Mouse (Mus musculus) hindbrain, postnatal 0 days (tissue): ENCODE results near the gene Dip2c. TPM values are rescaled to one million over a fixed set of nuclear protein-coding genes. Genes with fewer than 3 reads are reported as not detected.

Experiments used
- ATAC-seq: fragments of 200-750 bp; cut with Nextera tagmentation; 2 replicates; pipeline ENCODE4 v1.8.0; 2017; ENCODE audit warnings: mild to moderate bottlenecking, moderate TSS enrichment, moderate library complexity
- DNase-seq: peaks from one replicate; pipeline ENCODE4 v3.0.0-alpha.2; 2015; ENCODE audit warnings: low spot score
- H3K27ac ChIP-seq: fragments of 300-500 bp; sonication (generic); 2 replicates; pipeline ENCODE4 v1.5.1; 2014; ENCODE audit warnings: mild to moderate bottlenecking
- H3K27me3 ChIP-seq: fragments of 300-500 bp; sonication (generic); 2 replicates; pipeline ENCODE4 v1.6.1; 2014; ENCODE audit warnings: low read length, mixed read lengths; ENCODE audit not compliant: insufficient read depth
- H3K36me3 ChIP-seq: fragments of 300-500 bp; sonication (generic); 2 replicates; pipeline ENCODE4 v1.6.1; 2014; ENCODE audit warnings: low read length, mixed read lengths; ENCODE audit not compliant: insufficient read depth
- H3K4me1 ChIP-seq: fragments of 300-500 bp; sonication (generic); 2 replicates; pipeline ENCODE4 v1.6.1; 2014; ENCODE audit warnings: antibody characterized with exemption, low read length, mixed read lengths; ENCODE audit not compliant: insufficient read depth
- H3K4me2 ChIP-seq: fragments of 300-500 bp; sonication (generic); 2 replicates; pipeline ENCODE4 v1.6.1; 2014; ENCODE audit warnings: low read depth, mild to moderate bottlenecking, low read length, moderate library complexity, mixed read lengths
- H3K4me3 ChIP-seq: fragments of 300-500 bp; sonication (generic); 2 replicates; pipeline ENCODE4 v1.5.1; 2014; ENCODE audit warnings: low read length
- H3K9ac ChIP-seq: fragments of 300-500 bp; sonication (generic); replicated peaks from 2 replicates; pipeline ENCODE4 v1.6.1; 2014; ENCODE audit warnings: mild to moderate bottlenecking, low read length, moderate library complexity, mixed read lengths
- H3K9me3 ChIP-seq: fragments of 300-500 bp; sonication (generic); 2 replicates; pipeline ENCODE4 v1.6.1; 2016; ENCODE audit warnings: low read length, mixed read lengths
- CTCF ChIP-seq: IDR thresholded peaks from 2 replicates; pipeline ENCODE4 v1.5.1; 2016; ENCODE audit warnings: antibody characterized with exemption, control low read depth, low read depth
- WGBS: fragments of 180-500 bp; shearing (Covaris S2); extraction: QIAGEN DNeasy Blood & Tissue Kit; methylation state at CpG from one replicate; pipeline ENCODE4 v1.1.7; 2014; 5-methylcytosine and 5-hydroxymethylcytosine counted together
- polyA plus RNA-seq: library from polyadenylated mRNA; unstranded; fragments of >200 nt; fragmentation: Nextera tagmentation; extraction: Ambion mirVana; gene quantifications from 2 replicates; pipeline ENCODE4 v1.2.1, GENCODE M21; 2015
- total RNA-seq: library from RNA; depleted of rRNA; stranded (reverse); fragments of >200 nt; gene quantifications from 2 replicates; pipeline ENCODE4 v1.2.3, GENCODE M21; 2014

The Dip2c gene
- total and polyA plus RNA-seq, 2 experiments from 2014 or later, result 9.2 to 73.6 TPM

- no peak overlapping the region for H3K4me2 ChIP-seq
- H3K4me1 ChIP-seq, result no peaks in the 10 kb centered on the region
- no peak overlapping the region for H3K4me3 ChIP-seq
- DNase-seq, result no peak
- H3K9ac ChIP-seq, result no peak overlapping the region
- 74% methylated on average over 4 of the region's 4 CpGs for WGBS
- no peaks in the 10 kb centered on the region for H3K9me3 ChIP-seq
- no peaks in the 10 kb centered on the region for H3K27me3 ChIP-seq
- H3K36me3 ChIP-seq, result no peaks in the 10 kb centered on the region
- ATAC-seq, result no peak
- no peak overlapping the region for H3K27ac ChIP-seq
- TF ChIP-seq CTCF, result no peak
Observed at GRCm38 (mm10) chr13:9426779-9427178, 150.5 kb downstream of the Dip2c start.

GRCm38 (mm10) chr13:9429884-9430283 is 153.6 kb downstream of the Dip2c start:
- 92% methylated on average over 1 of the region's 1 CpGs for WGBS
- Histone ChIP-seq H3K9ac (no peak overlapping the region), H3K4me3 (no peak overlapping the region), H3K36me3 (no peaks in the 10 kb centered on the region), H3K27ac (no peak overlapping the region), H3K9me3 (no peaks in the 10 kb centered on the region), H3K4me1 (no peaks in the 10 kb centered on the region), H3K27me3 (no peaks in the 10 kb centered on the region), H3K4me2 (no peak overlapping the region)
- ATAC-seq (no peak), DNase-seq (no peak)
- TF ChIP-seq CTCF, result no peak

- H3K36me3 ChIP-seq, result no peaks in the 10 kb centered on the region
- DNase-seq (no peak), ATAC-seq (no peak)
- no peak overlapping the region for H3K9ac ChIP-seq
- H3K9me3 ChIP-seq, result no peaks in the 10 kb centered on the region
- H3K27ac ChIP-seq, result no peak overlapping the region
- no peaks in the 10 kb centered on the region for H3K4me1 ChIP-seq
- TF ChIP-seq CTCF, result no peak
- H3K4me3 ChIP-seq, result no peak overlapping the region
- no peaks in the 10 kb centered on the region for H3K27me3 ChIP-seq
- WGBS, result 89% methylated on average over 2 of the region's 2 CpGs
- H3K4me2 ChIP-seq, result no peak overlapping the region
Observed at GRCm38 (mm10) chr13:9430724-9431123, 154.4 kb downstream of the Dip2c start.

- Histone ChIP-seq H3K27ac (no peak overlapping the region), H3K36me3 (no peaks in the 10 kb centered on the region), H3K9ac (no peak overlapping the region), H3K9me3 (no peaks in the 10 kb centered on the region), H3K4me2 (no peak overlapping the region), H3K4me1 (no peaks in the 10 kb centered on the region), H3K27me3 (no peaks in the 10 kb centered on the region), H3K4me3 (no peak overlapping the region)
- ATAC-seq (no peak), DNase-seq (no peak)
- TF ChIP-seq CTCF, result no peak
Observed at GRCm38 (mm10) chr13:9431441-9431840, 155.1 kb downstream of the Dip2c start.

GRCm38 (mm10) chr13:9443066-9443465 is 166.7 kb downstream of the Dip2c start:
- Histone ChIP-seq H3K36me3 (no peaks in the 10 kb centered on the region), H3K27me3 (no peaks in the 10 kb centered on the region), H3K4me2 (no peak overlapping the region), H3K9me3 (no peaks in the 10 kb centered on the region), H3K4me1 (no peaks in the 10 kb centered on the region), H3K27ac (no peak overlapping the region), H3K9ac (no peak overlapping the region), H3K4me3 (no peak overlapping the region)
- ATAC-seq (no peak), DNase-seq (no peak)
- no peak for TF ChIP-seq CTCF
- WGBS, result 84% methylated on average over 4 of the region's 4 CpGs

- H3K4me2 ChIP-seq, result no peak overlapping the region
- no peak for TF ChIP-seq CTCF
- H3K9me3 ChIP-seq, result no peaks in the 10 kb centered on the region
- no peak overlapping the region for H3K9ac ChIP-seq
- H3K4me1 ChIP-seq, result no peaks in the 10 kb centered on the region
- H3K27ac ChIP-seq, result no peak overlapping the region
- no peak overlapping the region for H3K4me3 ChIP-seq
- DNase-seq, result no peak
- WGBS, result 80% methylated on average over 6 of the region's 6 CpGs
- ATAC-seq, result no peak
- no peaks in the 10 kb centered on the region for H3K27me3 ChIP-seq
- H3K36me3 ChIP-seq, result no peaks in the 10 kb centered on the region
Observed at GRCm38 (mm10) chr13:9445533-9446294, 169.4 kb downstream of the Dip2c start.

- Histone ChIP-seq H3K4me2 (no peak overlapping the region), H3K27ac (no peak overlapping the region), H3K36me3 (no peaks in the 10 kb centered on the region), H3K27me3 (no peaks in the 10 kb centered on the region), H3K9ac (no peak overlapping the region), H3K4me1 (no peaks in the 10 kb centered on the region), H3K9me3 (no peaks in the 10 kb centered on the region), H3K4me3 (no peak overlapping the region)
- ATAC-seq (no peak), DNase-seq (no peak)
- no peak for TF ChIP-seq CTCF
- WGBS, result 85% methylated on average over 4 of the region's 4 CpGs
Observed at GRCm38 (mm10) chr13:9446448-9447115, 170.3 kb downstream of the Dip2c start.
